ENCODE assay signal across 31 mouse cellular contexts in the genomic region with DNA sequence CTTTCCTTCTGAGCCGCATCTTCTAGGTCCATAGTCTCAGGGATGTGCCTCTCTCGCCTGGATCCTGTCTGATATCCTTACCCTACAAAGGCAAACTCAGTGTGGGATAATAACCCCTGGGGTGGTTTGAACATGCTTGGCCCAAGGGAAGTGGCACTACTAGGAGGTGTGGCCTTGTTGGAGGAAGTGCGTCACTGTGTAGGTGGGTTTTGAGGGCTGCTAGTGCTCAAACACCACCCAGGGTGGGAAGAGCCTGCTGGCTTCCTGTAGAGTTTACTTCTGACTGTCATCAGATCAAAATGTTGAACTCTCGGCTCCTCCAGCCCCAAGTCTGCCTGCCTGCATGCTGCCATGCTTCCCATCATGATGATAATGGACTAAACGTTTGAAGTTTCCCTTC. TPM values are rescaled to one million over a fixed set of nuclear protein-coding genes. Genes with fewer than 3 reads are reported as not detected.
DNase-seq lines count a peak whose midpoint lies in the region; ATAC-seq lines count a peak whose summit lies in the region.
"Had no signal": no experiment of that assay in that cellular context is flagged by ENCODE, and none has a peak within 500 bp of the region (broad histone marks: within the 10 kb centered on the region; RNA-seq: fewer than 3 reads in every experiment).

No protein-coding gene starts in this region.

- H3K27ac ChIP-seq in heart, embryonic 10.5 days: no peak overlapping the region
- H3K27ac ChIP-seq: embryonic facial prominence, embryonic 13.5 days; embryonic facial prominence, embryonic 15.5 days; forebrain, embryonic 10.5 days; forebrain, embryonic 12.5 days had no signal

- peaks cover 4% of the 10 kb centered on the region; the same call in 1 of the 2 replicates for H3K4me1 ChIP-seq in heart, embryonic 10.5 days
- H3K4me1 ChIP-seq: embryonic facial prominence, embryonic 13.5 days; forebrain, embryonic 12.5 days had no signal

- intact Hi-C loops in heart, postnatal 10 days (cut with DNase I): no loop called here

- WGBS in heart, embryonic 10.5 days: 71% methylated on average over 5 of the region's 5 CpGs

- DNase-seq in heart, embryonic 10.5 days (ENCODE audit: low spot score): peak; percentile 36
- DNase-seq in heart, postnatal 10 days: no peak
- peak; percentile 57 for DNase-seq in R1 (ENCODE audit: low read depth, low spot score)
- no peak for DNase-seq in urinary bladder, postnatal 25 days (ENCODE audit: low spot score)
- DNase-seq: adrenal gland, adult 8-10 months; adrenal gland, postnatal 14 days; adrenal gland, postnatal 36 days; B cell, adult 2 months; cerebellum, adult 11-12 months; cerebellum, adult 2 months; cerebellum, adult 9-11 months; cerebellum, postnatal 14 days; cerebellum, postnatal 36 days; embryo, embryonic 11 days had no signal

- no peak for ATAC-seq in granulocyte monocyte progenitor cell, adult 5-6 weeks (replicated peaks; ENCODE audit: poor library complexity, severe bottlenecking)
- ATAC-seq: activated CD4-positive, CD25-positive, alpha-beta regulatory T cell, adult 4 months; CD4-positive, CD25-positive, alpha-beta regulatory T cell, adult 4 months; forebrain, embryonic 14.5 days; forebrain, embryonic 16.5 days; Patski had no signal

- no peak overlapping the region for H3K4me3 ChIP-seq in heart, embryonic 10.5 days
- H3K4me3 ChIP-seq: embryonic facial prominence, embryonic 13.5 days; embryonic facial prominence, embryonic 15.5 days; erythroblast, embryonic 14.5 days; forebrain, embryonic 10.5 days; forebrain, embryonic 12.5 days had no signal

- no peaks in the 10 kb centered on the region for H3K27me3 ChIP-seq in heart, embryonic 10.5 days (ENCODE audit: insufficient read depth, poor library complexity, severe bottlenecking)
- H3K27me3 ChIP-seq: CH12.LX; embryonic facial prominence, embryonic 13.5 days; embryonic facial prominence, embryonic 15.5 days; forebrain, embryonic 12.5 days; Patski had no signal

- no peaks in the 10 kb centered on the region for H3K9me3 ChIP-seq in heart, embryonic 10.5 days
- H3K9me3 ChIP-seq: embryonic facial prominence, embryonic 13.5 days; embryonic facial prominence, embryonic 15.5 days; forebrain, embryonic 10.5 days; forebrain, embryonic 12.5 days had no signal

- H3K36me3 ChIP-seq in heart, embryonic 10.5 days: no peaks in the 10 kb centered on the region
- H3K36me3 ChIP-seq: embryonic facial prominence, embryonic 13.5 days; embryonic facial prominence, embryonic 15.5 days; forebrain, embryonic 10.5 days; forebrain, embryonic 12.5 days had no signal

RNA-seq across cellular contexts. Expression of a gene that starts 49.0 kb away (rescaled TPM):
- polyA plus RNA-seq in heart, embryonic 10.5 days (2016; fragmentation: Nextera tagmentation; extraction: Ambion mirVana): not detected in 2 replicates
- not detected for total RNA-seq in heart, postnatal 10 days (2021)
- not detected in 2 replicates for total RNA-seq in granulocyte monocyte progenitor cell, adult 5-6 weeks (2014; fragmentation: Nextera tagmentation)
- not detected in 2 replicates for total RNA-seq in granulocyte monocyte progenitor cell, adult 5-6 weeks (2017)
- total RNA-seq: adrenal gland, adult 18-20 months; adrenal gland, adult 8-10 months; adrenal gland, postnatal 14 days; adrenal gland, postnatal 36 days; CH12.LX; common myeloid progenitor, adult 5-6 weeks; ES-E14 had no signal
- polyA plus RNA-seq: activated CD4-positive, CD25-positive, alpha-beta regulatory T cell, adult 4 months; CD4-positive, CD25-positive, alpha-beta regulatory T cell, adult 4 months; cerebellum, adult 2 months; embryonic facial prominence, embryonic 11.5 days; embryonic facial prominence, embryonic 13.5 days; embryonic facial prominence, embryonic 15.5 days; erythroblast, embryonic 14.5 days; forebrain, embryonic 10.5 days; forebrain, embryonic 12.5 days; forebrain, embryonic 14.5 days; forebrain, embryonic 16.5 days; frontal cortex, adult 2 months had no signal

RNA-seq across cellular contexts. Expression of a gene that starts 51.3 kb away (rescaled TPM):
- not detected in 2 replicates for polyA plus RNA-seq in heart, embryonic 10.5 days (2016; fragmentation: Nextera tagmentation; extraction: Ambion mirVana)
- total RNA-seq in heart, postnatal 10 days (2021): not detected
- not detected in 2 replicates for total RNA-seq in granulocyte monocyte progenitor cell, adult 5-6 weeks (2014; fragmentation: Nextera tagmentation)
- not detected in 2 replicates for total RNA-seq in granulocyte monocyte progenitor cell, adult 5-6 weeks (2017)
- total RNA-seq: CH12.LX; common myeloid progenitor, adult 5-6 weeks had no signal
- polyA plus RNA-seq: CD4-positive, CD25-positive, alpha-beta regulatory T cell, adult 4 months; embryonic facial prominence, embryonic 11.5 days; embryonic facial prominence, embryonic 13.5 days; embryonic facial prominence, embryonic 15.5 days; erythroblast, embryonic 14.5 days; forebrain, embryonic 10.5 days; forebrain, embryonic 12.5 days; forebrain, embryonic 14.5 days; forebrain, embryonic 16.5 days; Patski had no signal

RNA-seq across cellular contexts. Expression of a gene that starts 59.3 kb away (rescaled TPM):
- 17.3 and 18.4 TPM in 2 replicates for polyA plus RNA-seq in heart, embryonic 10.5 days (2016; fragmentation: Nextera tagmentation; extraction: Ambion mirVana)
- total RNA-seq in heart, postnatal 10 days (2021): 10 to 100 TPM in 1 of 2 experiments, 1 to 10 TPM in 1; 8.8 to 11.9 TPM
- total RNA-seq in granulocyte monocyte progenitor cell, adult 5-6 weeks (2014; fragmentation: Nextera tagmentation): 13.2 and 13.9 TPM in 2 replicates
- 19.7 and 26.5 TPM in 2 replicates for total RNA-seq in granulocyte monocyte progenitor cell, adult 5-6 weeks (2017)

Comparison
In these comparisons a context has a peak if more than half of its experiments do, and no peak if none do; other contexts are left out.
1. DNase-seq: peak in heart, embryonic 10.5 days (single experiment) and R1 (single experiment); none in heart, postnatal 10 days (0 of 2) and urinary bladder, postnatal 25 days (single experiment).